Mouse (Mus musculus) liver, adult 2 months (tissue): ENCODE results near the gene Manba.

Source experiments
- CTCF ChIP-seq: fragments of 200-500 bp; IDR thresholded peaks from 2 replicates; pipeline ENCODE4 v1.5.1; 2011; ENCODE audit warnings: low read depth, low read length, control low read depth
- POLR2A ChIP-seq: fragments of 200-500 bp; IDR thresholded peaks from 2 replicates; pipeline ENCODE4 v1.6.1; 2011; ENCODE audit warnings: low read length, control low read depth; ENCODE audit not compliant: insufficient read depth; ENCODE audit errors: extremely low read depth

DNA sequence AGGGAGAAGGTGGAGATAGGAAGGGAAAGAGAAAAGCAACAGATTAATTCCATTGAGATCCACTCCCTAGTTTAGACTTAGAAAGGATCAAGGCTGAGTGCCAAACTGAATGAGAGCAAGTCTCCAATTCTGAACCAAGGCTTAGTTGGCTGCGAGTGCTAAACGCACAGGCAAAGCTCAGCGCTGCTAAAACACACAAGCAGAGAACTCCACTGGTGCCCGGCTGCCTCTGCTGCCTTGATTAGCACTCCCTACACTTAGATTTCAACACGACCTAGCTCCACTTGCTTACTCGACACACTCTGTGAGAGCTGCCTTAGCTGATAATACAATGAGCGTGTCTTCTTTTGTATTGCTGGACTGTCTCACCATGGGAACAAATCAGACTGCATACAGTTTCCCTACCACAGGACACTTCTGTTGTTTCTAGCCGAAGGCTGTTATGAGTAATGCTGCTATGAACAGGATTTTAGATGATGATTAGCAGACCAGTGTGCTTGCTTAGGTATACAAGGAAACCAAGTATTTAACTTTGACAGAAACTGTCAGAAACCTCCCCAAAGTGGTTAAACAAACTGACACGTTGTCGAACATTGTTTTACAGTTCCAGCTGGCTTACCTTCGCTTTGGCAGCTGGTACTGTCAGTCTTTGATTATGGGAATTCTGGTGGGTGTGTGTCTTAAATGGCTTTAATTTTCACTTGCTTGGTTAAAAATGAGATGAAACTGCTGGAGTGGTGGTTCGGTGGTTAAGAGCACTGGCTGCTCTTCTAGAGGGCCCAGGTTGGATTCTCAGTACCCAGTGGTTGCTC lies 71.6 kb downstream of the Manba start:
- TF ChIP-seq POLR2A, result no peak
- no peak for TF ChIP-seq CTCF
